Mouse (Mus musculus) gastrocnemius, postnatal 25 days (tissue): ENCODE data around the gene Zfp609. TPM values are rescaled to one million over a fixed set of nuclear protein-coding genes. Genes with fewer than 3 reads are reported as not detected.
A peak's percentile ranks its signal among the peaks of the same experiment; 100 is the strongest.
"Not testable (repeated sequence)": the region's sequence is repeated elsewhere in the genome, so short reads cannot be mapped to it uniquely, and the experiment has no call there.

ENCODE experiments used
- DNase-seq: peaks from one replicate; pipeline ENCODE4 v3.0.0; 2022
- total RNA-seq, 2 experiments: library from RNA; stranded (reverse); gene quantifications; 1 replicate in 1 of 2; 2 replicates in 1 of 2; pipeline ENCODE4 v1.2.3; 2021

The Zfp609 gene
- total RNA-seq, 2 experiments from 2014 or later: 15.1 to 20.6 TPM

DNA sequence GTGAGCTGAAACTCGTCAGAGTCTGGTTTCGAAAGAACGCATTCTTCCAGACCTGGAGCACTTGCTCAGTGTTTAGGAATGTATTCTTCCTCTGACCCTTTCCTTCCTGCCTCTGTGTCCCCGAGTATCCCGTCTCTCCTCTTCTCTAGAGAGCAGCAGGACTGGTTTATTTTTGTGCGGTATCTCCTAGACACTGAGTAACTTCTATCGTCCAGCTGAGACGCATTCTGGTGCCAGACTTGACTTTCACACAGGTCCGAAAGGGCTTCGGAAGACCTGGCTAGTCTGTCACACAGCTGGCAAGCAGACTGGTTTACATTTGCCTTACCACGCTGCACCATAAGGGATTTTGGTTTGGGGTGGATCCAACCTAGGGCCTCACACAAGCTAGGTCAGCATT is 154.4 kb downstream of the Zfp609 start:
- DNase-seq: no peak

DNA sequence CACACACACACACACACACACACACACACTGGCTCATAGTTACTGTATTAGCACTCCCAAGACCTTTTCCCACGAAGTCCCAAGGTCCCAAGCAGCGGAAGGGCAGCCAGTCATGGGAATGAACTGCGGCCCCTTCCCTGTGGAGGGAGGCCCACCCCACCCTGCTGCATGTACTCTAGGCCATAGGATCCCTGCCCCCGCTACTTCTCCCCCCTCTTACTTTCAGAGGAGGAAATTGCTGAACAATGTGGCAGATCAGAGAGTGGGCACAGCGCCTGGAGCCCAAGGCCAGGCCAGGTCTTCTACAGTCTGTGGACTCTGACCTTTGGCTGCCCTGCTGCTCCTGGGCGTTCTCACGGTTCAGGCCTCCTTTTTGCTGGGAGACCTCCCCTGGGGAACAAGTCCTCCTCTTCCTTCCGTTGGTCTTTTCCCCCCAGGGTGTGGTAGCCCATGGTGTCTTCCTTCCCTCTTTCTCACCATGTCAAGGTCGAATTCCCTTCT is 155.9 kb downstream of the Zfp609 start:
- peak; percentile 67 for DNase-seq

DNA sequence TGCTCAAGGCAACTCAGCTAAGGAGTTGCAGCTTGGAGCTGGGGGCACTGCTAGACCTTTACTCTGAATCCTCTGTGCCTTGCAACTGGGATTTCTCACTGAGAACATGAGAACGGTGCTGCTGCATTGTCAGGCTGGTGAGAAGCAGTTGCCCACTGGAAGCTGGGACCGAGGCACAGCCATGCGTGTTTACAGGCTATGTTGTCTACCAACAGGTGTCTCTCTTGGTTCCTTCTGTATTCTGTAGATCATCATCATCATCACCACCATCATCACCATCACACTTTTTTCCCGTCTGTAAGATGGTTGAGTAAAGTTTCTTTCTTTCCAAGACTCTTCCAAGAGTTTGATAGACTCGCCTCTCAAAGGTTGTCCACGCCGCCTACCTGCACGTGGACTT is 159.7 kb downstream of the Zfp609 start, which contains the start of gene Oaz2:
TSS of gene Oaz2 (plus strand) at position 301 of the 400 bp plus-strand sequence.
- DNase-seq: no peak

DNA sequence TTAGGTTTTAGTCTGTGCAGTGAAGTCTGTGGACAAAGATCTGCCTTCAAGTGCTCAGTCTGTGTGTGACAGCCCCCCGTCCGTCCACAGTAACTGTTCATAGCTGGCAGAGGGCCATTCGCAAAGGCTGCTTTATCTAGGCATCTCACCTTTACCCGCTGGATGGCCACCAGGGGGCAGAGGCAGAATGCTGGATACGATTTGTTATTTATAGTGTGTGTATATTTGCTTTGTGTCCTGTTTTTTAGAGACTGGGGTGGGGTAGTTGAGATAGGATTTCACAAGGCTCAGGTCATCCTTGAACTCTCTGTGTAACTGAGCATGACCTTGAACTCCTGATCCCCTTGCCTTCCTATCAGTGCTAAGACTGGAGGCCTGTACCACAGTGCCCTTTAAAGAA is 161.3 kb downstream of the Zfp609 start:
- peak; percentile 53 for DNase-seq

DNA sequence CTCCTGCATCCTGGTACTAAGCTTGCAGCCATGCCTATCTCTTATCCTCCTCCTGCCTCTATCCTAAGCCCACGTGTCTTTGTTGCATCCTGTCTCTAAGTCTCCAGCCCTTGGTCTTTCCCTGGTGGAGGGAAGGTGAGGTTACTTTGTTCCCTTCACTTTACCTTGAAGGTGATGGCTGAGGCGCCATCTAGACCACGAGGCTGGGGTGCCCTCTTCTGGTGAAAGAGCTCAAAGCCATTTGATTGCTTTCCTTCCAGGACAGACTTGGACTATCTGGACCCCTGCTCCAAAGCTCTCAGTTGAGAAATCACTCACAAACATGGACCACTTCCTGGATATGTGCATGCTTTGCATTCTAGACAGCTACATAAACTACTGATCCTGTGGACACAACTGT is 163.2 kb downstream of the Zfp609 start:
- DNase-seq: no peak

DNA sequence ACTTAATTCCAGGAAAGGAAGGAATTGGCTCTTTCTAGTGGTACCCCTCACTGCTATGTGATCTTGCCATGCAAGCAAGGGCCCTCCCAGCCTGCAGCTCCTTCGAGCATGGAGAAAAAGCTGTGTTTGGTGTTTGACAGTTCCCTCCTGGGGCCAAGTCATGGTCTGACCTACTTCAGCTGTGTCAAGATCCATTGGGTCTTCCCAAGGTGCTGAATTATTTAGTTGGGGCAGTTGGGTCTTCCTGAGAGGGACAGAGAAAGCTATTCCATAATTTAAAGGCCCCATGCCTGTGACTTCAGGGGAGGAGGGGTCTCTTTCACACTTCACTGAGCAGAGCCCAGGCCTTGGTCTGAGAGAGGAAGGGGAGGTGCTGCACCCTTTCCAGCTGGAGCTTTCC is 165.9 kb downstream of the Zfp609 start:
- DNase-seq: no peak

DNA sequence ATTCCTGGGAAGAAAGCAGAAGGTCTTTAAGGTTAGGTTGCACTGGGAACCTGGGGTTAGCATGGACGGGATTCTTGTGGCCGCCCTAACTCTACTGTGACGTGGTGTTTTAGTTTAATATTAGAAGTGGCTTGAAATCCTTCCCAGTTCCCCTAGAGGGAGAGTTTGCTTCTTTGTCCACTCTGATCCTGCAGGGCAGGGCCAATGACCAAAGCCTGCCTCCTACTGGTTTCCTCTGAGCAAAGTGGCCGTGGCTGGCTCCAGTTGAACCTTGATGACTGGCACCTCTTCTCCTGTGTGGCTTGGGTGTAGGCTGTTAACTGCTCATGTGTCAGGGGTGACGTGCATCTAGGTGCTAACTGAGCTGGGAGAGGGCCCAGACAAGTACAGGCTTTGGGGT is 166.3 kb downstream of the Zfp609 start:
- DNase-seq: no peak

DNA sequence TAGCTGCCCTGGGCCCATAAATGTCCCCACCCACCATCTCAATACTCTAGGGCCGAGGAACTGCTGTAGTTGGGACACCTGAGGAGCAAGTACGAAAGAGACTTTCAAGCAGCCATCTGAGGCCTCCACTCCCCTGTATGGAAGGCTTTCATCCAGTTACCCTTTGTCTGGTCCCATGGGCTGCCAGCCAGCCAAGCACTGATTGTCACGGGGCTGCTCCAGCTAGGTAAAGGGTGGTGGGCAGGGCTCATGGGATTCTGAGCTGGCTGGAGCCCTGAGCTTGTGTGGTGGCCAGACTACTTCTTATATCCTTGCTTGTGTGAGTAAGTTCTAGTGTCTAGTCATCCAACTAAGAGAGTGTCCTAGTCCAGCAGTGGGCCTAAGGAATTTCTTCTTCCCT is 170.1 kb downstream of the Zfp609 start:
- no peak for DNase-seq

DNA sequence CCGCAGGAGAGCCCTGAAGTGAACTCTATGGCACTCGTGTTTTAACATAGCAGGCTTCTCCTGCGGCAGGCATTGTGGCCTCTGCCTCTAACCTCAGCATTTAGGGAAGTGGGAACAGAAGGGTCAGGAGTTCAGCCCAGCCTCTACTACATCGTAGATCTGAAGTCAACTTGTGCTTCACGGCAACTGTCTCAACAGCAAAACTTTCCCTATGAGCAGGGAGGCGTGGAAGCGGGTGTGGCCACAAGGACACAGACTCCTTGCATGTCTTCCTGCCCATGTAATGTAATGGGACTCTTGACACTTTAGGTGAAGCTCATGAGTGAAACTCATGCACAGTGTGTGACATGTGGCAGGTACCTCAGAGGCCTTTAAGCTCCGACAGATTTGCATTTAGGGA is 171.8 kb downstream of the Zfp609 start:
- no peak for DNase-seq

DNA sequence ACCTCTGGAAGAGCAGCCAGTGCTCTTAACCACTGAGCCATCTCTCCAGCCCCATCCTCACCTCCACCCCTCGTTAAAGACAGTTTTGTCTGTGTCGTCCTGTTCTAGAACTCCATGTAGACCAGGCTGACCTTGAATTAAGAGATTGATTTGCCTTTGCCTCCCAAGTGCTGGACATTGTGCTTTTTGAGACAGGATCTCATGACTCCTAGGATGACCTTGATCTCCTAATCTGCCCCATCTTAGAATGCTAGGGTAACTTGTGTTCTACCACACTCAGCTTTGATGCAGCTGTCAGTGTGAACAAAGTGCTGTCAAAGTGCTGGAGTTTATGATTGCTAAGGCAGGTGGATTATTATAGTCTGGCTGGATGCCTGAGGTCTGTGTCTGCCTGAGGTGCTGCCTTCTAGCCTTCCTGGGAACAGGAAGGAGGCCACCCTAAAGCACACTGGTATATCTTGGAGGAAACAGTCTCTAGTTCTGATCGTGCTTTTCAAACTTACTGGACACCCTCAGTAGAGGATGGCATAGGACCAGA is 172.6 kb downstream of the Zfp609 start:
- no peak for DNase-seq

DNA sequence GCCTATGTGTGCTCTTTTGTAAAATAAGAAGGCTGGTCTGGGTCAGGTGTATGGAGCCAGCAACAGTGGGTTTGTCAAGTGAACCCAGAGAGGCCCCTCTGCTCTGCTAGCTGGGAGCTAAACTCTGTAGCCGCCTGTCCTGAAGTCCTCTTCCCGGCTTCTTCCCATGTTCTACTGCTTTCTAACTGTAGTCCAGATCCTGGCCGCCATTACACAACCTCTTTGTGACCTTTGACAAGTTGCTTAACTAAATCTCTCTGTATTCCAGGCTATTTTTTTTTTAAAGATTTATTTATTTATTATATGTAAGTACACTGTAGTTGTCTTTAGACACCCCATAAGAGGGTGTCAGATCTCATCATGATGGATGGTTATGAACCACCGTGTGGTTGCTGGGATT is 173.6 kb downstream of the Zfp609 start:
- DNase-seq: no peak

DNA sequence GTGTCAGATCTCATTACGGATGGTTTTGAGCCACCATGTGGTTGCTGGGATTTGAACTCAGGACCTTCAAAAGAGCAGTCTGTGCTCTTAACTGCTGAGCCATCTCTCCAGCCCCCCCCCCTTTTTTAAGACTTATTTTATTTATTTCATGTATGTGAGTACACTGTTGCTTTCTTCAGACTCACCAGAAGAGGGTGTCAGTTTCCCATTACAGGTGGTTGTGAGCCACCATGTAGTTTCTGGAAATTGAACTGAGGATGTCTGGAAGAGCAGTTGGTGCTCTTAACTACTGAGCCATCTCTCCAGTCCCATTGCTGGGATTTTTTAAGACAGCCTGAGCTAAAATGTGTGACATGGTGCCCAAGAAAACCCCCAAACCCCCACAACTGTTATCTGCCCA is 175.4 kb downstream of the Zfp609 start:
- DNase-seq: not testable (repeated sequence)

DNA sequence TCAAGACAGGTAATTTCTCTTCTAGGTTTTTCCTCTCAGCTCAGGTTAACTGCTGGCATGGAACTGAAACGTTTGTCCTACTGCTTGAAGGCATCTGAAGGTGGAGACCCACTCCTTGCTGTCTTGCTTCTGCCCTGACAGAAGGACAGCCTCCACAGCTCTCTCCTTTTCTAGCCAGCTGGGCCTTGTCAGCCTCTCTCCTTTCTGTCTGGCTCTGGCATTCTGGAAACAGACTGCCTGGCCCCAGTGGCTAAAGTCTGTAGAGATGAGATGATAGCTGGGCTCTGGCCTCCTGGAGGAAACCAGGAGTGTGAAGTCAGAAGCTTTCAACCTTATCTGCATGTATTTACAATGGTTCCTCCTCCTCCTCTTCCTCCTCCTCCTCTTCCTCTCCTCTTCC is 177.4 kb downstream of the Zfp609 start:
- no peak for DNase-seq

DNA sequence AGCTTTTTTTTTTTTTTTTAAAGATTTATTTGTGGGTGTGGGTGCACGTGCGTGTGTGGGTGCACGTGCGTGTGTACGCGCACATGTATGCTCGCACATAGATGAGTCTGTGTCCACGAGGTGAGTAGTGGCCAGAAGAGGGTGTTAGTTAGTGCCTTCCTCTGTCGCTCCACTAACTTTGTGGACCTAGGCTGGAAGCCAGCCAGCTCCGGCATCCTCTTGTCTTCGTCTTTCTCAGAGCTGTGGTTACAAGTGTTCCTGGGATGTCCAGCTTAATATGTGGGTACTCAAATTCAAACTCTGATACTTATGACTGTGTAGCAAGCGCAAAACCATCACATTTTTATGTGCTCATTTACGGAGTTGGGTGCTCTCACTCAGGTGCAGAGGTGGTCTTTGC is 178.6 kb downstream of the Zfp609 start:
- no peak for DNase-seq

DNA sequence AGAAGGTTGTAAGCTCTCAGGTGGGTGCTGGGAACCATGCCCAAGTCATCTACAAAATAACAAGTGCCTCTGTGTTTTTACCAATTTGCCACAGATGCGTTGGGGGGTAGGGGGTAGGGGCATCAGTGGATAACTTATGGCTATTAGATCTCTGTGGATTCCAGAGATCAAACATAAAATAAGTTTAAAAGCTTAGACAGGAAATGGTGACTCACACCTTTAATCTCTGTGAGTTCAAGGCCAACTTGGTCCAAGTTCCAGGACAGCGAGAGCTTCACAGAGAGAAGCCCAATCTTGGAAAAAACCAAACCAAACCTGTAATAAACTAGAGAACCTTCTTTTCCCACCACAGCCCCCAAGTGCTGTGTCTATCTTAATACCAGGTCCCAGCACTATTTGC is 180.6 kb downstream of the Zfp609 start:
- no peak for DNase-seq

DNA sequence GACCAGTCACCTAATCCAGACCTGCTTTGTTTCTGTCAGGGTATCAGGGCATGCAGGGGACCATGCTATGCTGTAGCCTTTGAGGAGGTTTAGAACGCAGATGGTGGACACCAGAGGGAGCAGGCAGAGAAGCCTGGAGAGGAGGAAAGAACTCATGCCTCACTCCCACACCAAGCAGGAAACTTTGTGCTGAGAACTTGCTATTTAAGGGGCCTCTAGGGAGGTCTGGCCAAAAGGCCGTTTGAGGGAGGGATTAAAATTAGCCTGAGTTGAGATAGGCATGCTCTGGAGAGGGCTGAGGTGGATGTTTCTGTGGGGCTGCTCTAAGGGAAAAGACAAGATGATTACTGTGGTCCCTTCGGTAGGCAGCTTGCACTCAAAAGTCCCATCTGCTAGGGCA is 181.4 kb downstream of the Zfp609 start:
- no peak for DNase-seq

DNA sequence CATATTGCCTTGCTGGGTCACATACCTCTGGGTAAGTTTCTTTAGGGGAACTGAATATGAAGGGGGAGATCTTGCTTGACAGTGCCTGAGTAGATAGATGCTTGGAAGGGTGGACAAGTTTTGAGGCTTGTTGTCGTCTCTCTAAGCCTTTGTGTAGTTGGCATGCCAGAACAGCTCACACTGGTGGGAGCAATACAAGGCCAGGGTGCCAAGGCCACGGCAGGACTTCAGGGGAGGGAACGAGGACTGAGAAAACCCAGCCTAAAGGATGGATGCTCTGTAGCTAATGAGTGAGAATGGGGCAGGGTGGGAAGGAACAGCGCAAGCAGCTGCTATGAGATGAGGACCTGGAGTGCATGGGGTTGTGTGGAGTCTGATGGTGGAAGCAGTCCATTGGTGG is 182.4 kb downstream of the Zfp609 start:
- DNase-seq: no peak

DNA sequence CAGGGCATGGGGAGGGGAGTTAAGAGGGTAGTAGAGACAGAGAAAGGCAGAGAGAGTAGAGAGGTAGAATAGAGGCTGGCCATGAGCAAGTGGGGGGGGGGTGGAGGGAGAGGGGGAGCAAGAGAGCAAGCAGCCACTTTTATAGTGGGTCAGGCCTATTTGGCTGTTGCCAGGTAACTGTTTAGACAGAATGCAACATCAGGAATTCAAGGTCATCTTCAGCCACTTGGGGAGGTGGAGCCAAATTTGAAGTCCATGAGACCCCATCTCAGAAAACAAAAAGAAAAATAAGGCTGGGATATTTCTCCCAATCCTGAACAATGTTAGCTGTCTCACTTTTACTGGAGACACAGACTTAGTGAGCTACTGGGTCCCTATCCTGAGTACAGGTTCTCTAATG is 184.8 kb downstream of the Zfp609 start:
- DNase-seq: no peak

Other genes with a start within 250 kb of the Zfp609 start
- gene Plekho2, start 247.5 kb downstream of the Zfp609 start, total RNA-seq: 1 to 10 TPM; 4.7 to 6.3 TPM
- gene Pif1, start 240.4 kb downstream of the Zfp609 start, total RNA-seq: not detected
- 1 to 10 TPM; 1.4 to 2.8 TPM for gene Rbpms2, start 197.9 kb downstream of the Zfp609 start, total RNA-seq
- 100 to 1,000 TPM; 231 to 232 TPM for gene Oaz2, start 159.6 kb downstream of the Zfp609 start, total RNA-seq
- gene Pclaf, start 62.7 kb upstream of the Zfp609 start, total RNA-seq: under 1 TPM; 0.28 to 0.94 TPM
- gene Trip4, start 81.2 kb upstream of the Zfp609 start, total RNA-seq: 10 to 100 TPM; 11.8 to 13.1 TPM
- gene Csnk1g1, start 81.4 kb upstream of the Zfp609 start, total RNA-seq: 1 to 10 TPM; 6.8 to 7.3 TPM
- gene Ppib, start 232.7 kb upstream of the Zfp609 start, total RNA-seq: 10 to 100 TPM; 50.9 to 69.2 TPM
- under 1 TPM; 0.18 to 0.21 TPM for gene Snx22, start 242.2 kb upstream of the Zfp609 start, total RNA-seq